Mouse (Mus musculus): ENCODE data around the gene Nob1. TPM values are rescaled to one million over a fixed set of nuclear protein-coding genes. Genes with fewer than 3 reads are reported as not detected.

Gene Nob1
- total RNA-seq, 2 experiments from 2014 or later, result 37.5 to 42.4 TPM

DNA sequence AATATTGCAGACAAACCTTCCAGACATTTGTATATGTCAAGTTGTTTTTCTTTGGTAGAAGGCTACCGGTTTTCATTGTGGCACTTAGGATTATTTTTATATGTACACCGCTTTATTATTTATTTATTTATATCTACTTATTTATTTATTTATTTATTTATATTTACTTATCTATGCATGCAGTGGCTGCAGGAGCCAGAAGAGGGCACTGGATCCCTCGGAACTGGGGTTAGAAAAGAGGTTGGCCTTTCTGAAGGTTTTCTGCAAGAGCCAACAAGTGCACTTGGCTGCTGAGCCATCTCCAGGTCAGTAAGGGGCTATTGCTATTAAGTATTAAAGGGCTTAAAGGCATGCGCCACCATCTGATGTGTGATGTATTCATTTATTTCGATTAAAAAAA is 37.0 kb downstream of the Nob1 start:
- DNase-seq (ENCODE audit: low spot score in 2 of 2), result no peak

DNA sequence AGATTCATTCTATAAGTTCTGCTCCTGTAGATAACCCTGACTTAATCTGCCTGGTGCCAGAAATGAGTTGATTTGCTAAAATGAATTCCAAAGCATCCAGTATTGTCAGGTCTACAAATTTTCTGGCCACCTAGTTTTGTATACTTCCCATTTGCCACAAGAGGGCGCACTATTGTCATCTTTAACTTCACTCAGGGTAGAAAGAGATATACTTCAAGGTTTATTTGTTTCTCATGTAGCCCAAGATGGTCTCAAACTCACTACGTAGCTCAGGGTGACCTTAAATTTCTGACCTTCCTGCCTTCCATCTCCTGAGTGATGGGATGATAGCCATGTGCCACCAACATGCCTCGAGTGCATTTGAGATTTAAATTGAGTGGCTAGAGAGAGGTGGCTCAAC is 38.2 kb downstream of the Nob1 start:
- no peak for DNase-seq (ENCODE audit: low spot score in 2 of 2)

DNA sequence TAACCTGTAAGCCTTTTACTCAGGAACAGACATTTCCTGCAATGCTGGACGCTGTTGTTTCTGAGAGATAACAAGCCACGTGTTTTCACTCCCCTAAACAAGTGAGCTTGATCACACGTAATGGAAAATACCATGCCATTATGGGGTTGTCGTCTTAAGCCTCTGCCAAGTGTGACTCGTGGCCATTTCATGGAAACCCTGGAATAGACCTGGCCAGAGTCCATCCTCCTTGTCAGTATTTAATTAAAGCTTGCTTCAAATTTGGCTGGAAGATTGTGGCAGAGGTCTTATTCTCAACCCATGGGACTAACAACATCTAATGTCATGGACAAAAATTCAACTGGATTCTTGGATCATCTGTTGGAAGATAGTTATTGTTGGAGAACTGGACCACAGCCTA is 38.7 kb downstream of the Nob1 start:
- DNase-seq (ENCODE audit: low spot score in 2 of 2), result no peak

DNA sequence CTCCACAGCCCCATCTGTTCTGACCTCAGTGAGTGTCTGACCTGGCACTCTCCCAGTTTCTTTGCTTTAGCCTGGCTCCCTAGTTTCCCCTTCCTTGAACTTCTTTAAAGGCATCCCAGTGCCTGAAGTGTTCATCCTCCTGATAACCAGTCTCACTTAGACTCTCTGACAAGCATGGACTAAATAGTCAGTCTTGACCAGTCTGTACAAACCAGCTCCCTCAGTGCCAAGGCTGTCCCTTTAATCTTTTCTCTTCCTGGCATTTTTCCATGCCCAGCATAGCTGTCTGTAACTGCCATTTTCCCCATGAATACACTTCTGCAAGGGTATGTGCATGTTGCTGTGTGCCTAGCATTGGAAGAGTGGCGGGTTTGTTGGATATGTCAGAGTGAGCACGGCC is 39.8 kb downstream of the Nob1 start:
- DNase-seq (ENCODE audit: low spot score in 2 of 2), result no peak

DNA sequence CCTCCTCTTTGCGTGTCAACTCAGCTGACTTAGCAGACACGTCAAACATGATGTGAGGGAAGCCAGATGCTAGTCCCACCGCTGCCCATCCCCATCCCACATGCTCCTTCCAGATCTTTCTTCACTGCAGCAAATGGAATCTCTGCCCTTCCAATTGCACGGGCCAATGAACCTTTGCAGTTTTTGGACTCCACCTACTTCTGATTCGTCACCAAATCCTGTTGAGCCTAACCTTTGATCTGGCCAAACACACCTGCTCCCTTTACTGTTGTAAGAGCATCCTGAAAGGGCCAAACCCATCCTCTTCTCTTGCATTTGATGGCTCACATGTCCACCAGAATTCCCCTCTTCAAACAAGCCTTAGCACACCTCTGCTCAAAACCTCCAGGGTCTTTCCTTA is 40.2 kb downstream of the Nob1 start:
- DNase-seq (ENCODE audit: low spot score in 2 of 2), result no peak

DNA sequence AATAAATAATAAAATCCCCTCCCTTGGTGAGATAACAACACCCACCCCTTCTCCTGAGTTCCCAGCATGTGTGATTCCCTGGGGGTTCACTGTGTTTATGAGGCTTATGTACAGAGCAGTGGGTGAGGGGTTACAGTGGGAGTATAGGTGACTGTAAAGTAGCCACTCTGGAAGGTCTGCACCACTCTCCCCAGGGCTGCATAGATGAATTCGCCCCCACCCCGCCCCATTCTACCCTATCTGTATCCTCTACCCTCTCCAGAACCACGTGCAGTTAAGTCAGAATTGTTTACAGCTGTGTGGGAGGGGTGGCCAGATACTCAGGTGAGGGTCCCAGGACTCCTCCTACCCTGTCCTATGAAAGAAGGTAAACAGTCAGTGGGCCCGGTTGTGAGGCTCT is 42.0 kb downstream of the Nob1 start:
- DNase-seq (ENCODE audit: low spot score in 2 of 2), result no peak

DNA sequence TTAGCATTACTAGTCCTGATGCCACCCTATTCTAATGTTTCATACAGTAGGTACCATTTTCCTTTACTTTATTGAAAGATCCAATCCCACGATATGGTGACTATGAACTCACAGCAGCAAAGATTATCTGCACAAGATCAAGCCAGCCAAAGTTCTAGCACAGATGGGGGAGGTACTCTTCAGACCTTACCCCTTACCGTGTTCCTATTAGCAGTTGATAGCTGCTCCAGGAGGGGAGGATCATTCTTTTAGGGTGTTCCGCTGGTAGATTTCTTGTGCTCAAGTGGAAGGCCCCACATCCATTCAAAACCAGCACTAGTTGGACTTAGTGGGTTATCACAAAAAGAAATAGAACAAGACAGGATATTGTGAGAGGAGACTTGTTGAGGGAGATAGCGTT is 43.2 kb downstream of the Nob1 start:
- DNase-seq (ENCODE audit: low spot score in 2 of 2), result no peak

DNA sequence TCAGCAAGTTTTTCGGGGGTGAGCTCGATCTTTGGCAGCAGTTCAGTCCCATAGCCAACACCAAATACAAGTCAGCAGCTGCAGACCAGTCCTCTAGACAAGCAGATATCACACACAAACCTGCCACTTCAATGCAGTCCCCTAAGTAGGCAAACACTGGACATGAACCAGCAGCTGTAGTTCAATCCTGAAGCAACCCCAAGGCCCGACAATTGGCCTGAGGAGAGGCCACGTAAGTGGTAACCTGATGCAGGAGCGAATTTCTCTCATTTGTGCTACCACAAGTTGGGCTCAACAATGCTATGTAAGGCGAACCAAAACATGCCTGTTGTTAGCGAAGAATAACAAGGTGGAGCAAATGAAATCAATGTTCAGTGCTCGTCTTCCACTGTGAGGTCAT is 44.1 kb downstream of the Nob1 start:
- no peak for DNase-seq (ENCODE audit: low spot score in 2 of 2)

DNA sequence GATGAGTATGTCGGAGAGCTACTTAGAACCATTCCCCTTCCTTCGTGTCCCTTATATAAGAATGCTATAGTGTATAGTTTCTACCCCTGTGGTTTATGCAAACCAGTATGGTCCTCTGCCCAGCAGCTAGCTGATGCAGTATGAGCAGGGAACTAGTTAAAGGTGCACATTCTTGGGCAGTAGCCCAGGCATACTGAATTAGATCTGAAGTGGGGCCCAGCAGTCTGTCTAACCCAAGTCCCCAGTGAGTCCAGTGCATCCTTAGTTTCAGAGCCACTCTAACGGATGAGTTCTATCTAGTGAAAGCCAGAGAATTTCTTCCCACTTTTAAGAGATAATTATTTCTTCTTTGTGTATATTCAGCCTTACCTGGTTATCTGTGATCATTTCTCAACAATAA is 47.5 kb downstream of the Nob1 start:
- no peak for DNase-seq (ENCODE audit: low spot score in 2 of 2)

DNA sequence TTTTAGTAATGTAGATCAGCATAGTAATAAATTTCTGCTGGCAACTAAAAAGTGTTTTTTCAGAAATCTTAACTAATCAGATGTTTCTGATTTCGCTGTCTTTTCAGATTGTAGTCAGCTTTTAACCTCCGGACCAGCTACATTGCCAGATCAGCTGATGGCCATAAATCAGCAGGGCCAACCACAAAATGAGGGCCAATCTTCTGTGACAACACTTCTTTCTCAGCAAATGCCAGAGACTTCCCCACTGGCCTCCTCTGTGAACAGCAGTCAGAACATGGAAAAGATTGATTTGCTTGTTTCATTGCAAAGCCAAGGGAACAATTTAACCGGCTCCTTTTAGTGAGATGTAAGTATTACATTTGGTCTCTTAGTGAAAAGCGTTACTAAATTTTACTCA is 54.5 kb downstream of the Nob1 start:
- no peak for DNase-seq (ENCODE audit: low spot score in 2 of 2)

Other genes starting within 250 kb of the Nob1 start
- gene Nfat5, start 131.6 kb downstream of the Nob1 start, total RNA-seq (2021), result 100 to 1,000 TPM; 154 to 167 TPM
- 10 to 100 TPM in 1 of 2 experiments, 1 to 10 TPM in 1; 9.7 to 10.5 TPM for gene Nqo1, start 21.8 kb downstream of the Nob1 start, total RNA-seq (2021)
- gene Wwp2, start 11.3 kb upstream of the Nob1 start, total RNA-seq (2021), result 10 to 100 TPM; 53.9 to 57.8 TPM
- 10 to 100 TPM; 87.4 to 89.7 TPM for gene Psmd7, start 163.4 kb upstream of the Nob1 start, total RNA-seq (2021)

All from adrenal gland, postnatal 4 days (tissue).